Mouse (Mus musculus): Measurements from ENCODE around the gene Tmem51. TPM values are rescaled to one million over a fixed set of nuclear protein-coding genes. Genes with fewer than 3 reads are reported as not detected.

The Tmem51 gene
- polyA plus RNA-seq, 1 experiment, result 16.5 TPM

GRCm38 (mm10) chr4:142061485-142062240, 22.4 kb downstream of the Tmem51 start:
- 69% methylated on average over 23 of the region's 23 CpGs for WGBS
- H3K4me1 ChIP-seq (ENCODE audit: control insufficient read depth, insufficient read depth, low read length), result peaks cover 17% of the 10 kb centered on the region
- no peak overlapping the region for H3K4me3 ChIP-seq (replicated peaks; ENCODE audit: extremely low read depth, low read depth, low read length)
- DNase-seq, result no peak
- TF ChIP-seq POLR2A (IDR thresholded peaks at IDR 0.05; ENCODE audit: borderline replicate concordance, extremely low read depth, low read depth, low read length), result no peak
- TF ChIP-seq CTCF (IDR thresholded peaks at IDR 0.05; ENCODE audit: insufficient read depth, low read length), result no peak

- DNase-seq, result no peak
- TF ChIP-seq CTCF (IDR thresholded peaks at IDR 0.05; ENCODE audit: insufficient read depth, low read length), result no peak
- no peak for TF ChIP-seq POLR2A (IDR thresholded peaks at IDR 0.05; ENCODE audit: borderline replicate concordance, extremely low read depth, low read depth, low read length)
- Histone ChIP-seq H3K4me3 (replicated peaks; ENCODE audit: extremely low read depth, low read depth, low read length) (no peak overlapping the region), H3K4me1 (ENCODE audit: control insufficient read depth, insufficient read depth, low read length) (peaks cover 10% of the 10 kb centered on the region)
- WGBS, result 63% methylated on average over 18 of the region's 18 CpGs
Observed at GRCm38 (mm10) chr4:142060455-142061378, 23.4 kb downstream of the Tmem51 start.

- no peak for DNase-seq
- Histone ChIP-seq H3K4me1 (ENCODE audit: control insufficient read depth, insufficient read depth, low read length) (peaks cover 4% of the 10 kb centered on the region; the same call in 1 of the 2 replicates), H3K4me3 (replicated peaks; ENCODE audit: extremely low read depth, low read depth, low read length) (no peak overlapping the region)
- WGBS, result 84% methylated on average over 8 of the region's 8 CpGs
- TF ChIP-seq POLR2A (IDR thresholded peaks at IDR 0.05; ENCODE audit: borderline replicate concordance, extremely low read depth, low read depth, low read length), result no peak
- TF ChIP-seq CTCF (IDR thresholded peaks at IDR 0.05; ENCODE audit: insufficient read depth, low read length), result no peak
Observed at GRCm38 (mm10) chr4:142059841-142060193, 24.3 kb downstream of the Tmem51 start.

GRCm38 (mm10) chr4:142059113-142059840, 24.8 kb downstream of the Tmem51 start:
- no peak for DNase-seq
- TF ChIP-seq POLR2A (IDR thresholded peaks at IDR 0.05; ENCODE audit: borderline replicate concordance, extremely low read depth, low read depth, low read length), result no peak
- WGBS, result 87% methylated on average over 13 of the region's 13 CpGs
- Histone ChIP-seq H3K4me1 (ENCODE audit: control insufficient read depth, insufficient read depth, low read length) (peaks cover 2% of the 10 kb centered on the region; the same call in 1 of the 2 replicates), H3K4me3 (replicated peaks; ENCODE audit: extremely low read depth, low read depth, low read length) (no peak overlapping the region)

GRCm38 (mm10) chr4:142057529-142058216, 26.4 kb downstream of the Tmem51 start:
- no peak for DNase-seq
- WGBS, result 75% methylated on average over 22 of the region's 22 CpGs
- TF ChIP-seq POLR2A (IDR thresholded peaks at IDR 0.05; ENCODE audit: borderline replicate concordance, extremely low read depth, low read depth, low read length) (no peak), CTCF (IDR thresholded peaks at IDR 0.05; ENCODE audit: insufficient read depth, low read length) (no peak)
- Histone ChIP-seq H3K4me3 (replicated peaks; ENCODE audit: extremely low read depth, low read depth, low read length) (no peak overlapping the region), H3K4me1 (ENCODE audit: control insufficient read depth, insufficient read depth, low read length) (no peaks in the 10 kb centered on the region; the same call in 1 of the 2 replicates)

- H3K4me3 ChIP-seq (replicated peaks; ENCODE audit: extremely low read depth, low read depth, low read length), result no peak overlapping the region
- no peak for DNase-seq
- no peak for TF ChIP-seq CTCF (IDR thresholded peaks at IDR 0.05; ENCODE audit: insufficient read depth, low read length)
- no peak for TF ChIP-seq POLR2A (IDR thresholded peaks at IDR 0.05; ENCODE audit: borderline replicate concordance, extremely low read depth, low read depth, low read length)
- 76% methylated on average over 8 of the region's 8 CpGs for WGBS
- no peaks in the 10 kb centered on the region for H3K4me1 ChIP-seq (ENCODE audit: control insufficient read depth, insufficient read depth, low read length)
Observed at GRCm38 (mm10) chr4:142055600-142055999, 28.5 kb downstream of the Tmem51 start.

GRCm38 (mm10) chr4:142054580-142054979, 29.5 kb downstream of the Tmem51 start:
- no peak for DNase-seq
- TF ChIP-seq CTCF (IDR thresholded peaks at IDR 0.05; ENCODE audit: insufficient read depth, low read length), result no peak
- no peak for TF ChIP-seq POLR2A (IDR thresholded peaks at IDR 0.05; ENCODE audit: borderline replicate concordance, extremely low read depth, low read depth, low read length)
- WGBS, result 85% methylated on average over 11 of the region's 11 CpGs
- Histone ChIP-seq H3K4me3 (replicated peaks; ENCODE audit: extremely low read depth, low read depth, low read length) (no peak overlapping the region), H3K4me1 (ENCODE audit: control insufficient read depth, insufficient read depth, low read length) (no peaks in the 10 kb centered on the region)

GRCm38 (mm10) chr4:142053661-142054448, 30.2 kb downstream of the Tmem51 start:
- 55% methylated on average over 9 of the region's 9 CpGs for WGBS
- TF ChIP-seq POLR2A (IDR thresholded peaks at IDR 0.05; ENCODE audit: borderline replicate concordance, extremely low read depth, low read depth, low read length) (no peak), CTCF (IDR thresholded peaks at IDR 0.05; ENCODE audit: insufficient read depth, low read length) (no peak)
- DNase-seq, result no peak

More at GRCm38 (mm10) chr4:142053661-142054448, 30.2 kb downstream of the Tmem51 start:
- Histone ChIP-seq H3K4me1 (ENCODE audit: control insufficient read depth, insufficient read depth, low read length) (no peaks in the 10 kb centered on the region), H3K4me3 (replicated peaks; ENCODE audit: extremely low read depth, low read depth, low read length) (no peak overlapping the region)
